Mouse (Mus musculus) layer of hippocampus, adult 11-12 months (tissue): ENCODE measurements at regions not wholly inside any gene's neighbourhood (a gene's known extent, or its start where the extent isn't known, plus 50 kb on each side); places are given as distances from the start of the nearest gene placed in this dataset.
A peak's percentile ranks its signal among the peaks of the same experiment; 100 is the strongest.
"Not testable (repeated sequence)": the region's sequence is repeated elsewhere in the genome, so short reads cannot be mapped to it uniquely, and the experiment has no call there.

Experiments
- DNase-seq: peaks from one replicate; pipeline ENCODE4 v3.0.0; 2022; ENCODE audit warnings: low spot score

DNA sequence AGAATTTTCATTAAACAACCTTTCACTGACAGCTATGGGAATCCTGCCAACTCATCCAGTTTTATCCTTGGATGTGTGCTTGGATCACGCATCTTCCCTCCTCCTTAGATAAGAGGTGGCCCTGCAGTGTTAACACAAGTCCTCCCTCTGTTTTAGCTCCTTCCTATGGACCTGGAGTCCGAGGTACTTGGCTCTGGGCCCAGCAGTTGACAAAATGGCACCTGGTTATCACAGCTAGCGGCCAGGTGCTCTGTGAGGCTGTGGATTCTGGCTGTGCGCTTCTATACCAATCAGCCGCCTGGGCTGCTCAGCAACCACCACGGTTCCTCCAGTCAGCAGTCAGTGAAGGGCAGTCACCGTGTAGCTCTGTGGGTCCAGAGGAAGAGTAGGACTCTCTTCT, 157.4 kb downstream of the Prdm2 start:
- DNase-seq: no peak

GRCm38 (mm10) chr4:143053029-143053428, 159.8 kb downstream of the Prdm2 start:
- no peak for DNase-seq

GRCm38 (mm10) chr4:143051205-143051604, 161.6 kb downstream of the Prdm2 start:
- DNase-seq: no peak

DNA sequence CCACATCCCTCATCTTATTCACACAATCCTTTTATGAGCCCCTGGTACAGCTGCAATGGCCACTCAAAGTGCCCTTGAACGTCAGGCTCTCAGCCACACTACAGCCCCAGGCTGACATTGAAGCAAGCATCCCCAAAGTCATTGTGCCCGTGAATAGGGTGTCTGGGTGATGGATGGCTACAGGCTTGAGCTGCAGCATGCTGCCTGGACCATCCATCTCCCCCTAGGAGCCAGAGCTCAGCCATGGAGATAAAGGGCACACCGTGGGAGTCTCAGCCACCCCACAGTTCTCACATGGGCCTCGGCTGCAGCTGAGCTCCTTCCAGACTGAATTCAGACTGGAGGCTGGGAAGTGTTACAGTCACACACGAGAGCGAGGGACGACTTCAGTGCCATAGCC, 167.6 kb downstream of the Prdm2 start:
- no peak for DNase-seq

DNA sequence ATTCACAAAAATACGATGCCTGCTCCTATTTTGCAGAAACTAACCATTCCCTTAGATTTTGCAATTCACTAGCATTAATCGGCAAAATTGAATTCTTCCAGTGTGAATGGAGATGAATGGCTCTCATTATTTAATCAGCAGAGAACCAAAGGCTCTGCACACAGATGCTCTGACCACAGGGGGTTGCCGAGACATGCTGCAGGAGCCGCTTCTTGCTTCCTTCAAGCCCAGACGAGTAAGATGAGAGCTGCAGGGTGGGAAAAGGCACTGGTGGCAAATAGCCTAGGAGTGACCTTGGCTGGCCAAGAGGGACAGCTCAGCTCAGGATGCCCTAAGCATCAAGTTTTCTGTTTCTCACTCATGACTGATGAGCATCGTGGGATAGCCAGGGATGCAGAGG, 170.0 kb downstream of the Prdm2 start:
- DNase-seq: no peak

GRCm38 (mm10) chr4:143038626-143039025, 174.2 kb downstream of the Prdm2 start:
- no peak for DNase-seq

GRCm38 (mm10) chr4:143036704-143037103, 176.1 kb downstream of the Prdm2 start:
- no peak for DNase-seq

- DNase-seq: not testable (repeated sequence)
Measured at GRCm38 (mm10) chr4:143035089-143035488, 177.7 kb downstream of the Prdm2 start.

DNA sequence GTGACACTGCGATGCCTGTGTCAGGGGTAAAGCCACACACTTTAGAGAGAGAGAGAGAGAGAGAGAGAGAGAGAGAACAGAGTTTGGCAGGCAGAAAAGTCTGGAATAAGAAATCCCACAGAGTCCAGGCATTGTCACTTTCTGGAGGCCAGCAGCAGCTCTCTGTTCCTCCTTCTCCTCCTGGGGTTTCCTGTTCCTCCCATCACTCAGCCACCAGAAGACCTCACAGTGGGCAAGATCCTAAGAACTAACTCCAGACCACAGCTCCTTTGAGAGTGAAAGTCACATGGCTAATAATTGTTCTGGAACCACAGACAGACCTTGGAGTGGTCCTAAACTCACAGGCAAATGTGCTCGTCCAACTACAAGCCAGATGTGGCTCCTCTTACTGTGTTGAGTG, 178.5 kb downstream of the Prdm2 start:
- DNase-seq: not testable (repeated sequence)

- DNase-seq: not testable (repeated sequence)
Measured at GRCm38 (mm10) chr4:143029813-143030212, 183.0 kb downstream of the Prdm2 start.

DNA sequence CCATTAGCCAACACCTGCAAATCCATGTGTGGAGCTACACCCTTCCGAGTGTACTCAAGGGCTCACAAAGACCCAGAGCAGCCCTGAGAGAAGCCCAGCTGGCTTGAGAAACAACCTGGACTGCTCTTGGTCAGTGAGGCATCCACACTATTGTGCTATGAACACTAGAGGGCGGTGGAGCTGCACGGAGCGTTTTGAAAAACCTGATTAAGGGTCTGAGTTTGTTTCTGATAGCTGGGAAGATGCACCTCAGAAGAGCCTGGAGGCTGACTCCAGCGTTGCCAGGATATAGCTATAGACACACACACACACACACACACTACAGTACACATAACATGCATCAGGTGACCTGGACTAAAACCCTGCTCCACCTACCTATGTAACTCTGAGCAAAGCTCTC, 185.5 kb downstream of the Prdm2 start:
- DNase-seq: peak; percentile 66

DNA sequence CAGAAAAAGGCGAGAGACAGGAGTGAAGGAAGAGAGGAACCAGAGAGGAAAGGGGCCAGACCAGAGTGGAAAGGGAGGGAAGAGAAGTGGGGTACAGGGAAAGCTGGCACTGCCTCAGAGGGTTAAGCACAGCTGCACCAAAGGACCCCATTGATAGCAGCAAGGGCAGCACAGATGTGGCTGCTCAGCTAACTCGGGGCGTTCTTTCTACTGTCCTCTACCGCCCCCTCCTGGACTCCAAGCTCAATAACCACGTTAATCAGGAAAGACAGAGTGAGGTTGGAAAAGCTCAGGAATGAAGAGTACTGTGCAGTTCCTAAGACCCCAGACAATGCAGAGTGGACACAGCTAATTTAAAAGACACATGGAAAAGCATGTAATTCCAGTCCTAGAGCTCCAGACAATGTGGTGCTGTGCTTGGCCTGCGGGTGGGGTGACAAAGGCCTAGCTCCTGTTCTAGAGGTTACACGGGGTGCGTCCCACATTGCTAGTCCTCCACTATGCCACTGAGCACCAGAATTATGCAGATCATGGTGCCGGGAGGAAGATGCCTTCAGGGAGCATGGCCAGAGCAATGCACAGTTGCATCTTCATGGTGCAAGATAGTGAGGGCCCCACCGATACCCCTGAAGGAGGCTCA, 191.4 kb downstream of the Prdm2 start:
- peak; percentile 68 for DNase-seq

DNA sequence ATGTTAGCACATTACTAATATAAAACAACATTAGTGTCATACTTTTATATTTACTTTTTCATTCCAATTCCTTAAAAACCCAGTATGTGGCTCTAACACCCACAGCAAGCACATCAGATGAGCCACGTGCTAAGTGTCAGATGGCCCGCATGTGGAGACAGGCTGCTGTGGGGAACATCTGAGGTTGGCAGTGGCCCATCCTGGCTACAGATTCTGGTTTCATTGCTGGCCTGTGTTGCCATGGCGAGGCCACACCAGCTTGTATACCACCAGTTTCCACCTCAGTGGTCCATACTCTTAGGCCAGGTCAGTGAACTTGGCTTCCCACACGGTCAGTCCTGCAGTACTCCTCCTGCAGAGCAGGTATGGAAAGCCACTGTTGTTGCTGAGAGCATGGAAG, 192.1 kb downstream of the Prdm2 start:
- DNase-seq: no peak

- DNase-seq: peak; percentile 35
Measured at GRCm38 (mm10) chr4:143012900-143013299, 199.9 kb downstream of the Prdm2 start.

- no peak for DNase-seq
Measured at GRCm38 (mm10) chr4:143001961-143002360, 210.8 kb downstream of the Prdm2 start.

GRCm38 (mm10) chr4:143001486-143001885, 211.3 kb downstream of the Prdm2 start:
- DNase-seq: no peak

DNA sequence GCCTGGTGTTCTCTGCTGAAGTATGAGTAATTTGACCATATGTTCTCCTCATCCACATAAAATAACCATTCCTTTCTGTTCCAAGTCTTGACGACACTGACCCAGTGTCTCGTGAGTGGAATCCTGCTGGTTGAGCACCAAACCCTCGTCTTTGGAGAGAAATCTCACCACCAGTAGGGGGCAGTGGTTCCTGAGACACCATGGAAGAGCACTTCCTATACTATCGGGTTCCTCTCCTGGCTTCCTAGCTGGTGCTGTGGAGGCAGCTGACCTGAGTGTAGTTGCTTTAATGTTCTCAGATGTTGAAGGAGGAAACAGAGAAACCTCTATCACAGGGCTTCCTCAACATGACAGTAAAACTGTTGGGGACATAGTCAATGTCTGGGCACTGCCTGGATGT, 216.4 kb downstream of the Prdm2 start:
- no peak for DNase-seq

GRCm38 (mm10) chr4:142991401-142991800, 221.4 kb downstream of the Prdm2 start:
- no peak for DNase-seq

DNA sequence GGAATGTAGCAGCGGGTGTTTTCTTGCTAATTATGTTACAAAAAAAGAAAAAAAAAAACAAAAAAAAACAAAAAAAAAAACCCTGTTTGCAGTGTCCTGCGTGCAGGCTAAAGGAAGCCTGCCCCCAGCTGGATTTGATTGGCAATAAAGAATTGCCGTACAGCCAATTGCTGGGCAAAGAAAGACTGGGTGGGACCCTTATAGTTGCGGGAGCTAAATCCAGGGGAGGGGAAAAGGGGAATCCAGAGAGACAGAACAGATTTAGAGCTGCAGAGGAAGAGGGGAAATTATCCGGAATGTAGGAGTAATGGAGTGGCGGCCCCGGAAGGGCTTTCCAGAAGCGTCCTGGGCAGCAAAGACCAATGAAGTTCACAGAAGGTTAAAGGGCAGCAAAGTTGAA, 223.6 kb downstream of the Prdm2 start:
- DNase-seq: no peak

DNA sequence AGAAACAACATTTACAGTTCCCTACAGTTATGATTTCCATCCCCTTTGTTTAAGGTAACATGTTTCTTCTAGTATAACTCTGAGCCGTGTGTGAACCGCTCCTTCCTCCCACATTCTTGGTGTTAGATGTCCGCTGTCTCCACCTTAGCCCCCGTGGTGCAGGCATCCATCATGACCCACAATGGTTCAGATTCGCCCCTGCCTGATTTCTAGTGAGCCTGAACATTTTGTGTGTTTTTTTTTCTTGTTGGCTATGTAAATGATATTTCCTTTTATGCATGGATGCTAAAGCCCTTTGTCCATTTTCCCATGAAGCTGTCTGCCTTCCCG, 229.5 kb downstream of the Prdm2 start:
- no peak for DNase-seq

DNA sequence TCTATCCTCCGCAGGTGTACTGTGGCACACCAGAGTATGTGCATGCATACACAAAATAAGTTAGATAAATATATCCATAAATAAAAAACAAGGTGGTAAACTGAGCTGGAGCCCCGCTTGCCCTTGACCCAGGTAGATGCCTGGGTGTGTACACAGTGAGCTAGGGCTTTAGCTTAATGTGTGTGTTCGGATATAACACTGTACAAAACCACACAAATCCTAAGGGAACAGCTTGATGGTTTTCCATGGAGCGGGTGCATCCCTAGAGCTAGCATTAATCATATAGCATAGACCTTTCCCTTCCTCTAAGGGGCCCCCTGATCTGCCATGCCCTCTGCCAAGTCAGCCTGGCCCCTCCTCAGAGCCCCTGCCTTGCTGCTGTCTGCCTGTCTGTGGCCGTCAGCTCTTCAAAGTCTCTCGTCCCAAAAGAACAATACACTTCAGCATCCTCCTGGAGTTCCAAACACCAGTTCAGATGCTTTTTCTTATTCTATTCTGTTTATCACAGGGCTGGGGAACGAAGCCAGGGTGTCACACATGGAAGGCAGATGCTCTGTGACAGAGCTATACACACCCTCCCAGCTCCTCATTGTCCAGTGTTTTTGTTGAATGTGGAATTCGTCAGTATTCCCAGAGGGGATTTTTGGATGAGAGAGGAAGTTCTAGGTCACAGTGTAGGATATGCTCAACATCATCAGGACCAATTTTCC, 230.1 kb downstream of the Prdm2 start:
- no peak for DNase-seq

GRCm38 (mm10) chr4:142975620-142976019, 237.2 kb downstream of the Prdm2 start:
- DNase-seq: no peak

GRCm38 (mm10) chr4:142970040-142970439, 242.8 kb downstream of the Prdm2 start:
- peak; percentile 27 for DNase-seq

GRCm38 (mm10) chr4:142967604-142968003, 245.2 kb downstream of the Prdm2 start:
- DNase-seq: no peak
